Mouse (Mus musculus): Measurements from ENCODE around the gene Dbx2.

- no peak for TF ChIP-seq GATA1 (IDR thresholded peaks at IDR 0.05; ENCODE audit: borderline replicate concordance, low read length)
- TF ChIP-seq FLI1 (IDR thresholded peaks at IDR 0.05; ENCODE audit: low read length): no peak
These were observed 3.9 kb downstream of the Dbx2 start for GRCm38 (mm10) chr15:95651824-95652223.

Measured in megakaryocyte, embryonic 14.5 days (primary cell).